Mouse (Mus musculus): Measurements from ENCODE around the gene Ces2h. TPM values are rescaled to one million over a fixed set of nuclear protein-coding genes. Genes with fewer than 3 reads are reported as not detected.
A peak's percentile ranks its signal among the peaks of the same experiment; 100 is the strongest.

The Ces2h gene
- total and polyA plus RNA-seq, 3 experiments, result not detected

GRCm38 (mm10) chr8:105023087-105023486 lies 22.4 kb downstream of the Ces2h start:
- no peaks in the 10 kb centered on the region for H3K4me1 ChIP-seq (ENCODE audit: control insufficient read depth, insufficient read depth, low read length)
- intact Hi-C loops (cut with DNase I), result no loop called here
- no peak overlapping the region for H3K9ac ChIP-seq (ENCODE audit: low read depth, low read length)
- TF ChIP-seq POLR2A (IDR thresholded peaks at IDR 0.05; ENCODE audit: insufficient read depth, low read depth, low read length) (no peak), CTCF (IDR thresholded peaks at IDR 0.05) (no peak), EP300 (IDR thresholded peaks at IDR 0.05; ENCODE audit: insufficient read depth, low read depth, low read length) (no peak)
- H3K27ac ChIP-seq, result no peak overlapping the region
- no peak for DNase-seq
- 31% methylated on average over 1 of the region's 1 CpGs for WGBS
- H3K4me3 ChIP-seq, result no peak overlapping the region
- no peaks in the 10 kb centered on the region for H3K36me3 ChIP-seq (ENCODE audit: control insufficient read depth, insufficient read depth, low read length)
- H3K27me3 ChIP-seq (ENCODE audit: control insufficient read depth, insufficient read depth, low read length), result no peaks in the 10 kb centered on the region
- no peaks in the 10 kb centered on the region for H3K79me2 ChIP-seq (replicated peaks; ENCODE audit: control insufficient read depth, insufficient read depth, low read length)

GRCm38 (mm10) chr8:105025050-105025449 lies 24.4 kb downstream of the Ces2h start:
- Histone ChIP-seq H3K4me3 (no peak overlapping the region), H3K27ac (no peak overlapping the region), H3K79me2 (replicated peaks; ENCODE audit: control insufficient read depth, insufficient read depth, low read length) (no peaks in the 10 kb centered on the region), H3K36me3 (ENCODE audit: control insufficient read depth, insufficient read depth, low read length) (no peaks in the 10 kb centered on the region), H3K9ac (ENCODE audit: low read depth, low read length) (no peak overlapping the region), H3K27me3 (ENCODE audit: control insufficient read depth, insufficient read depth, low read length) (no peaks in the 10 kb centered on the region), H3K4me1 (ENCODE audit: control insufficient read depth, insufficient read depth, low read length) (no peaks in the 10 kb centered on the region)
- WGBS, result 65% methylated on average over 2 of the region's 2 CpGs
- DNase-seq, result no peak
- intact Hi-C loops (cut with DNase I), result no loop called here
- no peak for TF ChIP-seq EP300 (IDR thresholded peaks at IDR 0.05; ENCODE audit: insufficient read depth, low read depth, low read length)
- peak; percentile 33 for TF ChIP-seq CTCF (IDR thresholded peaks at IDR 0.05)

GRCm38 (mm10) chr8:105043510-105043909 lies 42.9 kb downstream of the Ces2h start:
- H3K79me2 ChIP-seq (replicated peaks; ENCODE audit: control insufficient read depth, insufficient read depth, low read length), result no peaks in the 10 kb centered on the region
- peaks cover 1% of the 10 kb centered on the region; the same call in 1 of the 2 replicates for H3K27me3 ChIP-seq (ENCODE audit: control insufficient read depth, insufficient read depth, low read length)
- WGBS, result 64% methylated on average over 1 of the region's 1 CpGs
- no peak overlapping the region for H3K4me3 ChIP-seq
- H3K4me1 ChIP-seq (ENCODE audit: control insufficient read depth, insufficient read depth, low read length), result no peaks in the 10 kb centered on the region
- no peak for DNase-seq
- H3K9ac ChIP-seq (ENCODE audit: low read depth, low read length), result no peak overlapping the region
- TF ChIP-seq POLR2A (IDR thresholded peaks at IDR 0.05; ENCODE audit: insufficient read depth, low read depth, low read length), result no peak
- TF ChIP-seq EP300 (IDR thresholded peaks at IDR 0.05; ENCODE audit: insufficient read depth, low read depth, low read length), result no peak
- TF ChIP-seq CTCF (IDR thresholded peaks at IDR 0.05), result no peak
- no peaks in the 10 kb centered on the region for H3K36me3 ChIP-seq (ENCODE audit: control insufficient read depth, insufficient read depth, low read length)
- no peak overlapping the region for H3K27ac ChIP-seq
- intact Hi-C loops (cut with DNase I), result no loop called here

GRCm38 (mm10) chr8:105045824-105046401 lies 45.3 kb downstream of the Ces2h start:
- Histone ChIP-seq H3K36me3 (ENCODE audit: control insufficient read depth, insufficient read depth, low read length) (no peaks in the 10 kb centered on the region), H3K4me1 (ENCODE audit: control insufficient read depth, insufficient read depth, low read length) (no peaks in the 10 kb centered on the region), H3K9ac (ENCODE audit: low read depth, low read length) (no peak overlapping the region), H3K4me3 (no peak overlapping the region), H3K27ac (no peak overlapping the region), H3K79me2 (replicated peaks; ENCODE audit: control insufficient read depth, insufficient read depth, low read length) (no peaks in the 10 kb centered on the region), H3K27me3 (ENCODE audit: control insufficient read depth, insufficient read depth, low read length) (peaks cover 2% of the 10 kb centered on the region; the same call in 1 of the 2 replicates)
- no peak for TF ChIP-seq POLR2A (IDR thresholded peaks at IDR 0.05; ENCODE audit: insufficient read depth, low read depth, low read length)
- TF ChIP-seq CTCF (IDR thresholded peaks at IDR 0.05), result no peak
- no peak for TF ChIP-seq EP300 (IDR thresholded peaks at IDR 0.05; ENCODE audit: insufficient read depth, low read depth, low read length)
- no peak for DNase-seq
- intact Hi-C loops (cut with DNase I), result no loop called here
- 80% methylated on average over 3 of the region's 3 CpGs for WGBS

GRCm38 (mm10) chr8:105048371-105048854 lies 47.8 kb downstream of the Ces2h start, which contains the start of gene Ces3a:
Ces3a (plus strand) TSS chr8:105048601.
- Histone ChIP-seq H3K27ac (no peak within 1 kb of the TSS), H3K9ac (ENCODE audit: low read depth, low read length) (no peak within 1 kb of the TSS), H3K4me1 (ENCODE audit: control insufficient read depth, insufficient read depth, low read length) (no peaks in the 10 kb centered on the region), H3K4me3 (no peak within 1 kb of the TSS), H3K36me3 (ENCODE audit: control insufficient read depth, insufficient read depth, low read length) (no peaks in the 10 kb centered on the region), H3K79me2 (replicated peaks; ENCODE audit: control insufficient read depth, insufficient read depth, low read length) (no peaks in the 10 kb centered on the region), H3K27me3 (ENCODE audit: control insufficient read depth, insufficient read depth, low read length) (peaks cover 2% of the 10 kb centered on the region; the same call in 1 of the 2 replicates)
- 56% methylated on average over 3 of the region's 3 CpGs for WGBS
- no peak for TF ChIP-seq POLR2A (IDR thresholded peaks at IDR 0.05; ENCODE audit: insufficient read depth, low read depth, low read length)
- intact Hi-C loops (cut with DNase I), result no loop called here
- DNase-seq, result no peak

GRCm38 (mm10) chr8:105056211-105056610 lies 55.6 kb downstream of the Ces2h start:
- Histone ChIP-seq H3K9ac (ENCODE audit: low read depth, low read length) (no peak overlapping the region), H3K4me1 (ENCODE audit: control insufficient read depth, insufficient read depth, low read length) (no peaks in the 10 kb centered on the region), H3K27me3 (ENCODE audit: control insufficient read depth, insufficient read depth, low read length) (no peaks in the 10 kb centered on the region), H3K4me3 (no peak overlapping the region), H3K27ac (no peak overlapping the region), H3K79me2 (replicated peaks; ENCODE audit: control insufficient read depth, insufficient read depth, low read length) (no peaks in the 10 kb centered on the region), H3K36me3 (ENCODE audit: control insufficient read depth, insufficient read depth, low read length) (no peaks in the 10 kb centered on the region)
- WGBS, result 85% methylated on average over 4 of the region's 4 CpGs
- intact Hi-C loops (cut with DNase I), result no loop called here
- no peak for DNase-seq
- TF ChIP-seq CTCF (IDR thresholded peaks at IDR 0.05) (no peak), POLR2A (IDR thresholded peaks at IDR 0.05; ENCODE audit: insufficient read depth, low read depth, low read length) (no peak), EP300 (IDR thresholded peaks at IDR 0.05; ENCODE audit: insufficient read depth, low read depth, low read length) (no peak)
